Mouse (Mus musculus) small intestine, adult 2 months (tissue): ENCODE measurements around the gene Sec22a.

Experiments used
- CTCF ChIP-seq: fragments of 200-500 bp; IDR thresholded peaks from 2 replicates; pipeline ENCODE4 v1.5.1; 2012; ENCODE audit warnings: low read depth, mild to moderate bottlenecking, control low read depth, inconsistent platforms, low read length, moderate library complexity, mixed read lengths; ENCODE audit not compliant: insufficient replicate concordance, insufficient read length; ENCODE audit errors: extremely low read depth
- POLR2A ChIP-seq: fragments of 200-500 bp; IDR thresholded peaks from 2 replicates; pipeline ENCODE4 v1.6.1; 2012; ENCODE audit warnings: low read depth, mild to moderate bottlenecking, control low read depth, inconsistent platforms, low read length, moderate library complexity

GRCm38 (mm10) chr16:35310551-35311110 is 53.1 kb downstream of the Sec22a start:
- TF ChIP-seq CTCF (no peak), POLR2A (no peak)
